Mouse (Mus musculus) spleen, postnatal 14 days (tissue): ENCODE measurements at regions not wholly inside any gene's neighbourhood (a gene's known extent, or its start where the extent isn't known, plus 50 kb on each side); places are given as distances from the start of the nearest gene placed in this dataset.
"Not testable (repeated sequence)": the region's sequence is repeated elsewhere in the genome, so short reads cannot be mapped to it uniquely, and the experiment has no call there.

ENCODE experiments used
- DNase-seq, 2 experiments: peaks; one replicate each; pipeline ENCODE4 v3.0.0; 2021 to 2022; ENCODE audit warnings: low spot score in 2 of 2

DNA sequence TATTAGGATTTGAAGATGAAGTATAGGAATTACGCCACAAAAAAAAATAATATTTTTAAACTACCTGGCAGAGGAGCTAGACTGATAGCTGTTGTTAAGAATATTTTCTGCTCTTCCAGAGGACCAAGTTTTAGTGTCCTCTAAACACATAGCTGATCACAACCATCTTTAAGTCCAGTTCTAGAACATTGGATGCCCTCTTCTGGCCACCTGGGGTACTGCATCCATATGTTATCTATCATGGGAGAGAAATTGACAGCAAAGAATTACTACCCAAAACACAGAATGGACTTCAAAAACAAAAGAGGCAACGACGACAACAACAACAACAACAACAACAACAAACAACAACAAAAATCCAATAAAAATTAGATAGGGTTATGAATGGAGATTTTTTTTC lies 71.0 kb upstream of the Prl4a1 start:
- DNase-seq: peak in 1 of 2 experiments; percentile 36

DNA sequence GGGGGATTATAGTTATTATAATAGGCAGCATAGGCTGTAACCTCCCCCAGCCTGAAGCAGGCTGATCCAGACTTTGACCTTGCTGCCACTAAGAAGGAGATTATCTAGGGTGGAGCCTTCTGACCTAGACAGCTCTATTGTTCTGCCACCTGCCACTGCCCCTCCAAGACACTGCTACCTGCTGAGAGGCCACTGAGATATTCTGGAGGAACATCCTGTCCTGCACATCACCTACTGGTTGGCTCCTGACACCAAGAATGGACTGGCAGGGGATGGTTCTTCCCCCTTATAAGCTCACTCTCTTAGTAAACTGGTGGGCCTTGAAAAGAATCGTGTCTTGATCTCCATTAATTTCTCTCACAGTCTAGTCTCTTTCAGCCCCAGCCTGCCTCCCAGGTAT lies 55.6 kb upstream of the Prl4a1 start:
- DNase-seq: not testable (repeated sequence)

GRCm38 (mm10) chr13:27962381-27962780 lies 53.6 kb upstream of the Prl4a1 start:
- DNase-seq: not testable (repeated sequence)

- not testable (repeated sequence) for DNase-seq
These were observed 50.0 kb upstream of the Prl4a1 start for GRCm38 (mm10) chr13:27966021-27966420.
